Mouse (Mus musculus): ENCODE data around the gene Il6st. TPM values are rescaled to one million over a fixed set of nuclear protein-coding genes. Genes with fewer than 3 reads are reported as not detected.

The Il6st gene
- polyA plus RNA-seq, 1 experiment: 17.3 TPM

DNA sequence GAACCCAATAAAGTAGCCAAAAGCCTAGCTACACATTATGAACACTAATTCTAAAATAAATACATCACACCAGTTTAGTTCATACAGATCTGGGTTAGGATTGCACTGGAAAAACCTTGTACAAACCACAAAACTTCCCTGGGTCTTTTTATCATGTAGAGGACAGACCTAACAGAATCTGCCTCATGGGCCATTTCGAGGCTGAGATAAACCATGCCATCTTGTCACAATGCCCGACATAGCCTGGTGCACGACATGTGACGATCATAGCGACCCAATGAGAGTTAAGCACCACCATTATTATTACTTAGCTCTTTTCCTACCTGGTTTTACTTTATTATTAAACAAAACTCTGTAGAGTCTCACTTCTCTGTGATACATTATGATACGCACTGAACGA, 73.2 kb downstream of the Il6st start:
- no peaks in the 10 kb centered on the region for H3K79me3 ChIP-seq (ENCODE audit: low read depth)
- no peak overlapping the region for H3K4me3 ChIP-seq (ENCODE audit: insufficient read depth, poor library complexity, severe bottlenecking)
- H3ac ChIP-seq (ENCODE audit: control insufficient read depth, insufficient read length, low read depth): no peak overlapping the region
- TF ChIP-seq MYOD1 (IDR thresholded peaks at IDR 0.05; ENCODE audit: control insufficient read depth, insufficient read length, low read depth): no peak
- no peak for TF ChIP-seq MAX (IDR thresholded peaks at IDR 0.05)
- TF ChIP-seq MYOG (IDR thresholded peaks at IDR 0.05; ENCODE audit: control insufficient read depth, extremely low read depth, insufficient read length): no peak
- no peak for TF ChIP-seq USF1 (IDR thresholded peaks at IDR 0.05; ENCODE audit: low read depth)
- no peak for TF ChIP-seq FOSL1 (IDR thresholded peaks at IDR 0.05; ENCODE audit: insufficient read depth, low read length, poor library complexity, severe bottlenecking)
- TF ChIP-seq CEBPB (IDR thresholded peaks at IDR 0.05; ENCODE audit: low read depth): no peak
- no peak for TF ChIP-seq CTCF (IDR thresholded peaks at IDR 0.05; ENCODE audit: control insufficient read depth, insufficient read depth, insufficient read length)
- no peaks in the 10 kb centered on the region for H3K27me3 ChIP-seq (ENCODE audit: control insufficient read depth, insufficient read depth, insufficient read length)
- H3K36me3 ChIP-seq (ENCODE audit: control insufficient read depth, insufficient read depth): no peaks in the 10 kb centered on the region
- no peaks in the 10 kb centered on the region for H3K79me2 ChIP-seq (ENCODE audit: control insufficient read depth, insufficient read depth)

DNA sequence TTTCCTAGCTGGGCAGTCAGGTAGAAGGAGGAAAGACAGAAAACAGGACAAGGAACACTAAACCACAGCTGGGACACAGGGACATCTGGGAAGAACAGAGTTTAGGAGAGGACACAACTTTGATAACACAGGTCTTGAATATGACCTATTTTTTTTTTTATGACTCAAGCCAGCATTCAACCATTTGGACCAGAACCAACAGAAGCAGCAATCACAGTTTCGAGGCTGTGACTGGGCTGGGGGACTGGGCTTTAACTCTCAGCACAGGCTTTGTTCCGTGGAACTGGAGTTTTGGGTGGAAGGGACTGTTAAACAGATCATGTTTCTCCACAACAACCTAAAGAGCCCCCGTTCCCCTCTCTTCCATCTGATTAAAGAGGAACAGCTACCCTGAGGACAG, 76.7 kb downstream of the Il6st start:
- Histone ChIP-seq H3K79me3 (ENCODE audit: low read depth) (no peaks in the 10 kb centered on the region), H3K79me2 (ENCODE audit: control insufficient read depth, insufficient read depth) (no peaks in the 10 kb centered on the region), H3ac (ENCODE audit: control insufficient read depth, insufficient read length, low read depth) (no peak overlapping the region), H3K27me3 (ENCODE audit: control insufficient read depth, insufficient read depth, insufficient read length) (peaks cover 9% of the 10 kb centered on the region), H3K36me3 (ENCODE audit: control insufficient read depth, insufficient read depth) (no peaks in the 10 kb centered on the region), H3K4me3 (ENCODE audit: insufficient read depth, poor library complexity, severe bottlenecking) (no peak overlapping the region)
- TF ChIP-seq CTCF (IDR thresholded peaks at IDR 0.05; ENCODE audit: control insufficient read depth, insufficient read depth, insufficient read length) (no peak), MYOD1 (IDR thresholded peaks at IDR 0.05; ENCODE audit: control insufficient read depth, insufficient read length, low read depth) (no peak), FOSL1 (IDR thresholded peaks at IDR 0.05; ENCODE audit: insufficient read depth, low read length, poor library complexity, severe bottlenecking) (no peak), USF1 (IDR thresholded peaks at IDR 0.05; ENCODE audit: low read depth) (no peak), CEBPB (IDR thresholded peaks at IDR 0.05; ENCODE audit: low read depth) (no peak), MAX (IDR thresholded peaks at IDR 0.05) (no peak), MYOG (IDR thresholded peaks at IDR 0.05; ENCODE audit: control insufficient read depth, extremely low read depth, insufficient read length) (no peak)

DNA sequence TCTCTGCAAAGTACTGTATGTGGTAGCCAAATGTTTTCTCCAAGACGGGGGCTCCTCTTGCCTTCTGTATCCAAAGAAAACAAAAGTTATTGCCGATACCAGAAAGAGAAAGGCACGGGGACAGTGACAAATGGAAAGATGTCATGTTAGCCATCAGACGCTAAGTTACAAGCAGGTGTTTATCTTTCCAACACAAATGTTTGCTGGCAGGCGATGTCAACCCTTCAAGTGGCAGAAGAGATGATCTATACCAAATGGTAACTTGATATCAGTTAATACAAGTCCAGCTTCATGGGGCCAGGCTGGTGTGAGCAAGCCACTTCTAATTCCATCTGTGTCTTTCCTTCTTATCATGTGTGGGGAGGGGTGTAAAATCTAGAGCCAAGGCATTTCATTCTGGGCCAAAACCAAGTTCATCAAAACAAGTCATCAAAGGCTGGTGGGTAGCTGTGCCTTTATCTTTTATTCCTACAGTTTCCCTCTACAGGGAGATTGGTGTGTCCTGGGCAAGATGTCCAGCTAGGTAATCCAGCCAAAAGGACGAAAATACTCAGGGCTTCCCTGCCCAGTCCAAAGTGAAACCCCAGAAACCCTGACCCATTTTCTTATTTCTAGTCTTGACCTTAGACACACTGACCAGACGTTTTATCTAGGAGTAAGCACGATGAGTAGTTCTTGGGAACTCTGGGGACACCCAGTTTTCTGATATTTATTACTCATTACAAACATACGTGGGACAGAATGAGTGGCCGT, 77.5 kb downstream of the Il6st start:
- Histone ChIP-seq H3K36me3 (ENCODE audit: control insufficient read depth, insufficient read depth) (no peaks in the 10 kb centered on the region), H3K79me2 (ENCODE audit: control insufficient read depth, insufficient read depth) (no peaks in the 10 kb centered on the region), H3K27me3 (ENCODE audit: control insufficient read depth, insufficient read depth, insufficient read length) (peaks cover 12% of the 10 kb centered on the region), H3K4me3 (ENCODE audit: insufficient read depth, poor library complexity, severe bottlenecking) (no peak overlapping the region), H3ac (ENCODE audit: control insufficient read depth, insufficient read length, low read depth) (no peak overlapping the region), H3K79me3 (ENCODE audit: low read depth) (no peaks in the 10 kb centered on the region)
- TF ChIP-seq MAX (IDR thresholded peaks at IDR 0.05) (no peak), MYOD1 (IDR thresholded peaks at IDR 0.05; ENCODE audit: control insufficient read depth, insufficient read length, low read depth) (no peak), USF1 (IDR thresholded peaks at IDR 0.05; ENCODE audit: low read depth) (no peak), FOSL1 (IDR thresholded peaks at IDR 0.05; ENCODE audit: insufficient read depth, low read length, poor library complexity, severe bottlenecking) (no peak), CTCF (IDR thresholded peaks at IDR 0.05; ENCODE audit: control insufficient read depth, insufficient read depth, insufficient read length) (no peak), CEBPB (IDR thresholded peaks at IDR 0.05; ENCODE audit: low read depth) (no peak), MYOG (IDR thresholded peaks at IDR 0.05; ENCODE audit: control insufficient read depth, extremely low read depth, insufficient read length) (no peak)

DNA sequence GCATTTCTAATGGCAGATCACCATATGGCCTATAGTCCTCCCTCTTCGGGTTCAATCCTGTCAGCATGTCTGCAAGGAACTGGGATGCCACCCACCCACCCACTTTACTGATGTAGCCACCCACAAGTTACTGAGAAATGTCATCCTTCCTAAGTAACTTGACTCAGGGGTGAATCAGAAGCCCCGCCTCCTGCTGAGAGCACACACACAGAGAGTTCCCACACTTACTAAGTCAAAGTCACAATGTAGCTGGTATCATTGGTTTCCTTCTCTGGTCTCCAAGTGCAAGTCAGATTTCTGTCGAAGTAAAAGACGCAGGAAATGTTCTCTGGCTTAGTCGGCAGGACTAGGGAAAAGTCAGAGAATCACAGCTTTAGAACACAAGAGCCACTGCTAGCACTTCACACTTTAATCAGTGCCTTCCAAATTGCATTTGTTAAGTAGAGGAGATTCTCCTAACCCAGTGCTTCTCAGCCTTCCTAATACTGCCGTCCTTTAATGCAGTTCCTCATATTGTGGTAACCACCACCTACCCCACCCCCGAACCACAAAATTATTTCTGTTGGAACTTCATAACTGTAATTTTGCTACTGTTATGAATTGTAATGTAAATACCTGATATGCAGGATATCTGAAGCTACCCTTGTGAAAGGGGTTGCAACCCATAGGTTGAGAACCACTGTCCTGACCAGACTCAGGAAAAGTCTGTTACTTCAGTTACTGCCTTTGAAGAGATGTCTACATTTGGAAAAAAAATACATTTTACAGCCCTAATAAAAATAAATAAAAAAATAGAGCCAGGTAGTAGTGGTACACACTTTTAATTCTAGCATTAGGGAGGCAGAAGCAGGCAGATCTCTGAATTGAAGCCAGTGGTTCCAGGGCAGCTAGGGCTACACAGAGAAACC, 88.0 kb downstream of the Il6st start:
- no peaks in the 10 kb centered on the region for H3K79me2 ChIP-seq (ENCODE audit: control insufficient read depth, insufficient read depth)
- no peaks in the 10 kb centered on the region for H3K79me3 ChIP-seq (ENCODE audit: low read depth)
- H3K4me3 ChIP-seq (ENCODE audit: insufficient read depth, poor library complexity, severe bottlenecking): no peak overlapping the region
- TF ChIP-seq FOSL1 (IDR thresholded peaks at IDR 0.05; ENCODE audit: insufficient read depth, low read length, poor library complexity, severe bottlenecking) (no peak), MYOG (IDR thresholded peaks at IDR 0.05; ENCODE audit: control insufficient read depth, extremely low read depth, insufficient read length) (no peak), CTCF (IDR thresholded peaks at IDR 0.05; ENCODE audit: control insufficient read depth, insufficient read depth, insufficient read length) (no peak), MYOD1 (IDR thresholded peaks at IDR 0.05; ENCODE audit: control insufficient read depth, insufficient read length, low read depth) (no peak), CEBPB (IDR thresholded peaks at IDR 0.05; ENCODE audit: low read depth) (no peak), USF1 (IDR thresholded peaks at IDR 0.05; ENCODE audit: low read depth) (no peak), MAX (IDR thresholded peaks at IDR 0.05) (no peak)
- no peaks in the 10 kb centered on the region for H3K27me3 ChIP-seq (ENCODE audit: control insufficient read depth, insufficient read depth, insufficient read length)
- no peaks in the 10 kb centered on the region for H3K36me3 ChIP-seq (ENCODE audit: control insufficient read depth, insufficient read depth)
- no peak overlapping the region for H3ac ChIP-seq (ENCODE audit: control insufficient read depth, insufficient read length, low read depth)

DNA sequence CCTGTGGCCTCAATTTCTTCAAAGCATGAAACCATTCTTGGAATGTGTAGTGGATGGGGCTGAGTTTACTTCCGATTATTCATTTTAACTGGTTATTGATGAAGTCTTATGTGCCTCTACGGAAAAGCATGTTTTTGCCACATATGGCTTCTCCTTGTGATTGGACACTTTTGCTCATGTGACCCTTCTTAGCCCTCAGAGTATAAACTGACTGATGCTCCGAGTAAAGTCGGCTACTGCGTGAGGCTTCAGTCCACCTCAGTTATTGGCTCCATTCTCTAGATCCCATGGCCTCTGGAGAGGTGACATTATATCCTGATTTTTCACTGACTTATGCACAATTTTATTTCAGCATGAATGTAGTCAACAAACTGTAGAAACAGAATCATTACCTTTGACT, 89.4 kb downstream of the Il6st start:
- H3K27me3 ChIP-seq (ENCODE audit: control insufficient read depth, insufficient read depth, insufficient read length): no peaks in the 10 kb centered on the region
- H3K79me3 ChIP-seq (ENCODE audit: low read depth): no peaks in the 10 kb centered on the region
- H3K36me3 ChIP-seq (ENCODE audit: control insufficient read depth, insufficient read depth): no peaks in the 10 kb centered on the region
- TF ChIP-seq CEBPB (IDR thresholded peaks at IDR 0.05; ENCODE audit: low read depth) (no peak), MYOD1 (IDR thresholded peaks at IDR 0.05; ENCODE audit: control insufficient read depth, insufficient read length, low read depth) (no peak), MYOG (IDR thresholded peaks at IDR 0.05; ENCODE audit: control insufficient read depth, extremely low read depth, insufficient read length) (no peak), FOSL1 (IDR thresholded peaks at IDR 0.05; ENCODE audit: insufficient read depth, low read length, poor library complexity, severe bottlenecking) (no peak), USF1 (IDR thresholded peaks at IDR 0.05; ENCODE audit: low read depth) (no peak), MAX (IDR thresholded peaks at IDR 0.05) (no peak), CTCF (IDR thresholded peaks at IDR 0.05; ENCODE audit: control insufficient read depth, insufficient read depth, insufficient read length) (no peak)
- H3K4me3 ChIP-seq (ENCODE audit: insufficient read depth, poor library complexity, severe bottlenecking): no peak overlapping the region
- no peaks in the 10 kb centered on the region for H3K79me2 ChIP-seq (ENCODE audit: control insufficient read depth, insufficient read depth)
- no peak overlapping the region for H3ac ChIP-seq (ENCODE audit: control insufficient read depth, insufficient read length, low read depth)
